Mouse (Mus musculus) heart, embryonic 14.5 days (tissue): ENCODE measurements at regions not wholly inside any gene's neighbourhood (a gene's known extent, or its start where the extent isn't known, plus 50 kb on each side); places are given as distances from the start of the nearest gene placed in this dataset.

Experiments used
- ATAC-seq: fragments of 200-750 bp; cut with Nextera tagmentation; 2 replicates; pipeline ENCODE4 v1.8.0; 2017; ENCODE audit warnings: low read depth, moderate TSS enrichment; ENCODE audit not compliant: insufficient number of reproducible peaks, insufficient read depth, low FRiP score
- H3K27ac ChIP-seq, 2 experiments: fragments of 200-500 bp in 1 of 2; fragments of 300-500 bp in 1 of 2; sonication (generic) in 1 of 2; replicated peaks in 1 of 2; 2 replicates each; pipeline ENCODE4 v1.5.1; 2012 to 2014; ENCODE audit warnings: low read depth in 2 of 2, low read length in 2 of 2, control low read depth in 1 of 2, mild to moderate bottlenecking in 1 of 2, mixed read lengths in 1 of 2; ENCODE audit not compliant: control insufficient read depth in 1 of 2, insufficient read depth in 1 of 2
- H3K27me3 ChIP-seq: fragments of 300-500 bp; sonication (generic); 2 replicates; pipeline ENCODE4 v1.6.1; 2014; ENCODE audit warnings: mild to moderate bottlenecking, low read length, control low read depth; ENCODE audit not compliant: control insufficient read depth, insufficient read depth
- H3K36me3 ChIP-seq: fragments of 300-500 bp; sonication (generic); 2 replicates; pipeline ENCODE4 v1.6.1; 2014; ENCODE audit warnings: mild to moderate bottlenecking, control low read depth, low read length, mixed read lengths; ENCODE audit not compliant: control insufficient read depth, insufficient read depth
- H3K4me1 ChIP-seq, 2 experiments: fragments of 200-500 bp in 1 of 2; fragments of 300-500 bp in 1 of 2; sonication (generic) in 1 of 2; 2 replicates each; pipeline ENCODE4 v1.6.1; 2012 to 2014; ENCODE audit warnings: low read length in 2 of 2, control low read depth in 1 of 2, mixed read lengths in 1 of 2; ENCODE audit not compliant: control insufficient read depth in 2 of 2, insufficient read depth in 2 of 2
- H3K4me2 ChIP-seq: fragments of 300-500 bp; sonication (generic); 2 replicates; pipeline ENCODE4 v1.6.1; 2014; ENCODE audit warnings: mild to moderate bottlenecking, low read length
- H3K4me3 ChIP-seq, 2 experiments: fragments of 200-500 bp in 1 of 2; fragments of 300-500 bp in 1 of 2; sonication (generic) in 1 of 2; 2 replicates each; pipeline ENCODE4 v1.5.1; 2012 to 2014; ENCODE audit warnings: low read length in 2 of 2, mild to moderate bottlenecking in 2 of 2, control low read depth in 1 of 2, low read depth in 1 of 2, moderate library complexity in 1 of 2; ENCODE audit not compliant: control insufficient read depth in 1 of 2, insufficient read depth in 1 of 2
- H3K9ac ChIP-seq: fragments of 300-500 bp; sonication (generic); 2 replicates; pipeline ENCODE4 v1.6.1; 2014; ENCODE audit warnings: mild to moderate bottlenecking, low read length
- H3K9me3 ChIP-seq: fragments of 300-500 bp; sonication (generic); 2 replicates; pipeline ENCODE4 v1.6.1; 2016; ENCODE audit warnings: low read length, control low read depth; ENCODE audit not compliant: control insufficient read depth
- WGBS: fragments of 180-500 bp; shearing (Covaris S2); extraction: QIAGEN DNeasy Blood & Tissue Kit; methylation state at CpG from one replicate; pipeline ENCODE4 v1.1.7; 2014; 5-methylcytosine and 5-hydroxymethylcytosine counted together

- no peak overlapping the region for H3K4me2 ChIP-seq
- H3K27ac ChIP-seq: no peak overlapping the region
- 69% methylated on average over 4 of the region's 4 CpGs for WGBS
- ATAC-seq: no peak
- H3K4me1 ChIP-seq: no peaks in the 10 kb centered on the region
- H3K4me3 ChIP-seq: no peak overlapping the region
- no peaks in the 10 kb centered on the region for H3K36me3 ChIP-seq
- no peaks in the 10 kb centered on the region for H3K27me3 ChIP-seq
- H3K9me3 ChIP-seq: no peaks in the 10 kb centered on the region
- no peak overlapping the region for H3K9ac ChIP-seq
These were observed 172.9 kb downstream of the Dmrt2 start for GRCm38 (mm10) chr19:25845158-25845557.

GRCm38 (mm10) chr19:25856344-25856743 is 184.1 kb downstream of the Dmrt2 start:
- Histone ChIP-seq H3K4me2 (no peak overlapping the region), H3K4me3 (no peak overlapping the region), H3K9me3 (no peaks in the 10 kb centered on the region), H3K4me1 (no peaks in the 10 kb centered on the region), H3K27ac (no peak overlapping the region), H3K27me3 (no peaks in the 10 kb centered on the region), H3K36me3 (no peaks in the 10 kb centered on the region), H3K9ac (no peak overlapping the region)
- 76% methylated on average over 4 of the region's 4 CpGs for WGBS
- ATAC-seq: no peak

GRCm38 (mm10) chr19:25863312-25863711 is 191.1 kb downstream of the Dmrt2 start:
- Histone ChIP-seq H3K4me3 (no peak overlapping the region), H3K27ac (no peak overlapping the region), H3K4me1 (no peaks in the 10 kb centered on the region), H3K27me3 (no peaks in the 10 kb centered on the region), H3K36me3 (no peaks in the 10 kb centered on the region), H3K9me3 (no peaks in the 10 kb centered on the region), H3K4me2 (no peak overlapping the region), H3K9ac (no peak overlapping the region)
- ATAC-seq: no peak
- WGBS: 46% methylated on average over 1 of the region's 1 CpGs

GRCm38 (mm10) chr19:25906721-25907120 is 234.5 kb downstream of the Dmrt2 start:
- Histone ChIP-seq H3K9me3 (no peaks in the 10 kb centered on the region), H3K36me3 (no peaks in the 10 kb centered on the region), H3K27me3 (no peaks in the 10 kb centered on the region), H3K4me1 (peaks cover 2 to 4% of the 10 kb centered on the region in 2 experiments; a peak in 3 of 4 replicates), H3K9ac (no peak overlapping the region), H3K27ac (no peak overlapping the region), H3K4me2 (no peak overlapping the region), H3K4me3 (no peak overlapping the region)
- ATAC-seq: no peak
- whole genome bisulfite sequencing: 79% methylated on average over 4 of the region's 4 CpGs

GRCm38 (mm10) chr19:25922052-25922451 is 249.8 kb downstream of the Dmrt2 start:
- H3K4me2 ChIP-seq: no peak overlapping the region
- H3K27me3 ChIP-seq: no peaks in the 10 kb centered on the region
- no peaks in the 10 kb centered on the region for H3K9me3 ChIP-seq
- H3K9ac ChIP-seq: no peak overlapping the region
- no peak overlapping the region for H3K27ac ChIP-seq
- H3K36me3 ChIP-seq: no peaks in the 10 kb centered on the region
- no peak overlapping the region for H3K4me3 ChIP-seq
- ATAC-seq: no peak
- no peaks in the 10 kb centered on the region; a peak in 1 of 4 replicates for H3K4me1 ChIP-seq

GRCm38 (mm10) chr19:25922806-25923205 is 250.6 kb downstream of the Dmrt2 start:
- WGBS: 87% methylated on average over 1 of the region's 1 CpGs
- no peak overlapping the region for H3K9ac ChIP-seq

GRCm38 (mm10) chr19:25923727-25924384 is 251.6 kb downstream of the Dmrt2 start:
- Histone ChIP-seq H3K36me3 (no peaks in the 10 kb centered on the region), H3K27me3 (no peaks in the 10 kb centered on the region), H3K4me1 (peaks cover 0 to 4% of the 10 kb centered on the region in 2 experiments; a peak in 2 of 4 replicates), H3K4me3 (no peak overlapping the region), H3K9ac (no peak overlapping the region), H3K4me2 (no peak overlapping the region), H3K9me3 (no peaks in the 10 kb centered on the region), H3K27ac (no peak overlapping the region)
- ATAC-seq: no peak
- WGBS: 77% methylated on average over 10 of the region's 10 CpGs

More at GRCm38 (mm10) chr19:25922806-25923205, 250.6 kb downstream of the Dmrt2 start:
- H3K27me3 ChIP-seq: no peaks in the 10 kb centered on the region
- no peaks in the 10 kb centered on the region for H3K9me3 ChIP-seq
- no peaks in the 10 kb centered on the region for H3K36me3 ChIP-seq
- no peak overlapping the region for H3K4me3 ChIP-seq
- H3K4me1 ChIP-seq: peaks cover 0 to 2% of the 10 kb centered on the region in 2 experiments; a peak in 1 of 4 replicates
- no peak overlapping the region for H3K4me2 ChIP-seq
- ATAC-seq: no peak
- no peak overlapping the region for H3K27ac ChIP-seq

GRCm38 (mm10) chr19:25924385-25924769 is 252.2 kb downstream of the Dmrt2 start:
- H3K27ac ChIP-seq: no peak overlapping the region

More at GRCm38 (mm10) chr19:25924385-25924769, 252.2 kb downstream of the Dmrt2 start:
- Histone ChIP-seq H3K36me3 (no peaks in the 10 kb centered on the region), H3K4me3 (no peak overlapping the region), H3K4me2 (no peak overlapping the region), H3K9me3 (no peaks in the 10 kb centered on the region), H3K4me1 (peaks cover 0 to 4% of the 10 kb centered on the region in 2 experiments; a peak in 2 of 4 replicates), H3K9ac (no peak overlapping the region), H3K27me3 (no peaks in the 10 kb centered on the region)
- WGBS: 73% methylated on average over 5 of the region's 5 CpGs
- ATAC-seq: no peak
